Mouse (Mus musculus): ENCODE results near the gene Rrnad1. TPM values are rescaled to one million over a fixed set of nuclear protein-coding genes. Genes with fewer than 3 reads are reported as not detected.

The Rrnad1 gene
- polyA plus RNA-seq, 2 experiments: 3.5 to 9.2 TPM

GRCm38 (mm10) chr3:87886416-87886815 is 44.1 kb downstream of the Rrnad1 start:
- DNase-seq (ENCODE audit: low read depth in 3 of 3, low spot score in 3 of 3): no peak
- WGBS (ENCODE audit: insufficient replicate concordance): 80% methylated on average over 6 of the region's 6 CpGs

DNA sequence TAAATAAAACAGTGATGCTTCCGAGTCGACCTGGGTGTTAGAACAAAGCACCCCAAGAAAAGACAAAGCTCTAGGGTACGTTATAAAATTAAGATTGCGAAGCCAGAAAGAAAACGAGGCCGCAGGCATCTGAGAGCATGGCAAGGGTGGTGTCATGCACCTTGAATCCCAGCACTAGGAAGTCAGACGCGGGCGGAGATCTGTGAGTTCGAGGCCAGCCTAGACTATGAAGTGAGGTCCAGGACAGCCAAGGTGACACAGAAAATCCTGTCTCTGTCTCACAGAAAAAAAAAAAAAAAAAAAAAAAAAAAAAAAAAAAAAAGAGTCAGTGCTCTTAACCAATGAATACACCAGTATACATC is 44.5 kb downstream of the Rrnad1 start:
- H3K36me3 ChIP-seq (replicated peaks; ENCODE audit: control insufficient read depth, insufficient read depth, low read depth): peaks cover 7% of the 10 kb centered on the region
- H3K27ac ChIP-seq: peak overlapping the region; percentile 84
- no peaks in the 10 kb centered on the region; the same call in 1 of the 2 replicates for H3K9me3 ChIP-seq (ENCODE audit: control insufficient read depth, low read length)
- H3K4me2 ChIP-seq (ENCODE audit: low read depth): peak overlapping the region; percentile 97
- DNase-seq (ENCODE audit: low read depth in 3 of 3, low spot score in 3 of 3) (no peak), ATAC-seq (ENCODE audit: insufficient read depth) (peak; percentile 14)
- 5% methylated on average over 10 of the region's 10 CpGs for WGBS (ENCODE audit: insufficient replicate concordance)
- no peaks in the 10 kb centered on the region for H3K27me3 ChIP-seq (ENCODE audit: control insufficient read depth, insufficient read depth, low read length)
- no peak for TF ChIP-seq EP300 (IDR thresholded peaks at IDR 0.05; ENCODE audit: low read depth)
- no peak for TF ChIP-seq CTCF (IDR thresholded peaks at IDR 0.05; ENCODE audit: low read depth)
- peak overlapping the region; percentile 79 to 87 for H3K4me3 ChIP-seq (ENCODE audit: insufficient read depth in 1 of 2, low read depth in 2 of 2, low read length in 2 of 2)
- peak overlapping the region; percentile 95 for H3K9ac ChIP-seq (replicated peaks)
- H3K4me1 ChIP-seq (replicated peaks; ENCODE audit: control insufficient read depth in 2 of 2, insufficient read depth in 2 of 2, low read length in 1 of 2): peaks cover 15 to 19% of the 10 kb centered on the region in 2 experiments

More at GRCm38 (mm10) chr3:87886416-87886815, 44.1 kb downstream of the Rrnad1 start:
- Histone ChIP-seq H3K36me3 (replicated peaks; ENCODE audit: control insufficient read depth, insufficient read depth, low read depth) (peaks cover 3% of the 10 kb centered on the region; the same call in 1 of the 2 replicates), H3K27ac (peak overlapping the region; percentile 1), H3K9me3 (ENCODE audit: control insufficient read depth, low read length) (no peaks in the 10 kb centered on the region; the same call in 1 of the 2 replicates), H3K4me2 (ENCODE audit: low read depth) (peak overlapping the region; percentile 97), H3K9ac (replicated peaks) (peak overlapping the region; percentile 95), H3K4me3 (ENCODE audit: insufficient read depth in 1 of 2, low read depth in 2 of 2, low read length in 2 of 2) (peak overlapping the region; percentile 24 to 87), H3K27me3 (ENCODE audit: control insufficient read depth, insufficient read depth, low read length) (no peaks in the 10 kb centered on the region), H3K4me1 (replicated peaks; ENCODE audit: control insufficient read depth in 2 of 2, insufficient read depth in 2 of 2, low read length in 1 of 2) (peaks cover 15 to 19% of the 10 kb centered on the region in 2 experiments)
- TF ChIP-seq CTCF (IDR thresholded peaks at IDR 0.05; ENCODE audit: low read depth) (no peak), EP300 (IDR thresholded peaks at IDR 0.05; ENCODE audit: low read depth) (no peak)
- no peak for ATAC-seq (ENCODE audit: insufficient read depth)

GRCm38 (mm10) chr3:87885281-87886003 is 45.1 kb downstream of the Rrnad1 start, which contains the start of gene Prcc:
Gene Prcc, minus strand, starts transcription at chr3:87885608.
- under 1% methylated on average over 33 of the region's 33 CpGs for WGBS (ENCODE audit: insufficient replicate concordance)
- Histone ChIP-seq H3K4me2 (ENCODE audit: low read depth) (peak within 1 kb of the TSS; percentile 97), H3K9ac (replicated peaks) (peak within 1 kb of the TSS; percentile 95), H3K4me3 (ENCODE audit: insufficient read depth in 1 of 2, low read depth in 2 of 2, low read length in 2 of 2) (peak within 1 kb of the TSS; percentile 79 to 87), H3K4me1 (replicated peaks; ENCODE audit: control insufficient read depth in 2 of 2, insufficient read depth in 2 of 2, low read length in 1 of 2) (peaks cover 15 to 19% of the 10 kb centered on the region in 2 experiments), H3K9me3 (ENCODE audit: control insufficient read depth, low read length) (no peaks in the 10 kb centered on the region; the same call in 1 of the 2 replicates), H3K27me3 (ENCODE audit: control insufficient read depth, insufficient read depth, low read length) (no peaks in the 10 kb centered on the region), H3K27ac (peak within 1 kb of the TSS; percentile 84), H3K36me3 (replicated peaks; ENCODE audit: control insufficient read depth, insufficient read depth, low read depth) (peaks cover 10% of the 10 kb centered on the region)
- DNase-seq (ENCODE audit: low read depth in 3 of 3, low spot score in 3 of 3) (peak; percentile 98 to 99 (median 99)), ATAC-seq (ENCODE audit: insufficient read depth) (peak; percentile 93)
- TF ChIP-seq EP300 (IDR thresholded peaks at IDR 0.05; ENCODE audit: low read depth) (no peak; the same call in 1 of the 2 replicates), CTCF (IDR thresholded peaks at IDR 0.05; ENCODE audit: low read depth) (no peak)

DNA sequence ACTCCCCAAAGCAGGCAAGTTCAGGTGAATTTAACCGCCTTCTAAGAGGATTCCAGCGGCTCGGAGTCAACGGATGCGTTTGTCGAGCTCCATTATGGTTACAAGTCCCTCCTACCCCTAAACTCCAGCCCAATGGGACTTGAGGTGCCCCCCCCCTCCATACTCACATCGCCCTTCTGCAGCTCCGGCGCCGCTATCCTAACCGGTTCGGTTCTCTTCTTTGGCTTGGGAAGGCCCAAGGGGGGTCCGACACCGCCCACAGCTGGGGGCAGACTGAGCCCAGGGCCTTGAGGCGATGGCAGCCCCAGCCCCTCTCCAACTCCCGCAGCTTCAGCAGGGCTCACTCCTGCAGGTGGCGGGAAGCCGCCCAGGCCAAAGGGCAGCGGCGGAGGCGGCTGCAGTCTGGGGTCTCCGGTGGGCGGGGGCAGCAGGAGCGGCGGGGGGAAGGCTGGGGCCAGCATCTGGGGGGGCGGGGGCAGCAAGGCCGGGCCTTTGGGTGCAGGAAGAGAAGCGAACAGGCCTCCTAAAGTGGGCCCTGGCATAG is 45.7 kb downstream of the Rrnad1 start:
- peak overlapping the region; percentile 84 for H3K27ac ChIP-seq
- peak overlapping the region; percentile 95 for H3K9ac ChIP-seq (replicated peaks)
- H3K27me3 ChIP-seq (ENCODE audit: control insufficient read depth, insufficient read depth, low read length): no peaks in the 10 kb centered on the region
- H3K4me3 ChIP-seq (ENCODE audit: insufficient read depth in 1 of 2, low read depth in 2 of 2, low read length in 2 of 2): peak overlapping the region; percentile 79 to 87
- H3K36me3 ChIP-seq (replicated peaks; ENCODE audit: control insufficient read depth, insufficient read depth, low read depth): peaks cover 16% of the 10 kb centered on the region
- WGBS (ENCODE audit: insufficient replicate concordance): 1% methylated on average over 28 of the region's 28 CpGs
- H3K4me1 ChIP-seq (replicated peaks; ENCODE audit: control insufficient read depth in 2 of 2, insufficient read depth in 2 of 2, low read length in 1 of 2): peaks cover 15 to 19% of the 10 kb centered on the region in 2 experiments
- H3K4me2 ChIP-seq (ENCODE audit: low read depth): peak overlapping the region; percentile 97
- ATAC-seq (ENCODE audit: insufficient read depth) (peak; percentile 2; the same call in 1 of the 2 replicates), DNase-seq (ENCODE audit: low read depth in 3 of 3, low spot score in 3 of 3) (peak in 1 of 3 experiments; percentile 43)
- H3K9me3 ChIP-seq (ENCODE audit: control insufficient read depth, low read length): no peaks in the 10 kb centered on the region; the same call in 1 of the 2 replicates
- TF ChIP-seq CTCF (IDR thresholded peaks at IDR 0.05; ENCODE audit: low read depth): 0 out of 2 replicates have a peak, but pooled peaks have one; percentile 1
- no peak for TF ChIP-seq EP300 (IDR thresholded peaks at IDR 0.05; ENCODE audit: low read depth)

DNA sequence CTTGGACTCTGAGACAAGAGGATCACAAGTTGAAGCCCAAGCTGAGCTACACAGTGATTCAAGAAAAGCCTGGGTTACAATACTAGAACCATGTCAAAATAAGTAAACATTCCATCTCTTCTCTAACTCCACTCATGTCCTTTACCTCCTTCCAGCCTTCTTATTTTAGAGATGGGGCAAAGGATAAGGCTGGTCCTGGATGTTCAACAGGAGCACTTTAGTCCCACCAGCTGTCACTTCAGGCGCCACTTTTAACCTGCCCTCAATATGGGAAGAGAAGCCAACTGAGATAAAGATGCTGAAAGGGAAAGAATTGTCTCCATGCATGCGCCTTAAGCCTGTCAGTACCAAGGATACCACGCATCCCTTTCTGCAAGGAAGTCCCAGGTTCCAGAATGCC is 46.2 kb downstream of the Rrnad1 start:
- Histone ChIP-seq H3K4me1 (replicated peaks; ENCODE audit: control insufficient read depth in 2 of 2, insufficient read depth in 2 of 2, low read length in 1 of 2) (peaks cover 15 to 19% of the 10 kb centered on the region in 2 experiments), H3K9me3 (ENCODE audit: control insufficient read depth, low read length) (no peaks in the 10 kb centered on the region; the same call in 1 of the 2 replicates), H3K36me3 (replicated peaks; ENCODE audit: control insufficient read depth, insufficient read depth, low read depth) (peaks cover 16% of the 10 kb centered on the region), H3K27ac (peak overlapping the region; percentile 84), H3K4me3 (ENCODE audit: insufficient read depth in 1 of 2, low read depth in 2 of 2, low read length in 2 of 2) (peak overlapping the region; percentile 79 to 87), H3K27me3 (ENCODE audit: control insufficient read depth, insufficient read depth, low read length) (no peaks in the 10 kb centered on the region), H3K4me2 (ENCODE audit: low read depth) (peak overlapping the region; percentile 97), H3K9ac (replicated peaks) (peak overlapping the region; percentile 95)
- no peak for DNase-seq (ENCODE audit: low read depth in 3 of 3, low spot score in 3 of 3)
- TF ChIP-seq EP300 (IDR thresholded peaks at IDR 0.05; ENCODE audit: low read depth): no peak
- TF ChIP-seq CTCF (IDR thresholded peaks at IDR 0.05; ENCODE audit: low read depth): no peak
- ATAC-seq (ENCODE audit: insufficient read depth): no peak
- 1% methylated on average over 3 of the region's 3 CpGs for WGBS (ENCODE audit: insufficient replicate concordance)

Measured in liver, embryonic 14.5 days (tissue).